Mouse (Mus musculus) liver, adult 2 months (tissue): ENCODE data around the gene Dusp9. TPM values are rescaled to one million over a fixed set of nuclear protein-coding genes. Genes with fewer than 3 reads are reported as not detected.

ENCODE experiments used
- DNase-seq: peaks from one replicate; pipeline ENCODE4 v3.0.0-alpha.2; 2011; ENCODE audit warnings: low read depth, low spot score; ENCODE audit errors: extremely low read depth
- H3K27ac ChIP-seq: fragments of 200-500 bp; replicated peaks from 2 replicates; pipeline ENCODE4 v1.5.1; 2012; ENCODE audit warnings: low read depth, mild to moderate bottlenecking, control low read depth, inconsistent platforms, low read length; ENCODE audit not compliant: insufficient read depth
- H3K27me3 ChIP-seq: fragments of 200-500 bp; 2 replicates; pipeline ENCODE4 v1.6.1; 2012; ENCODE audit warnings: mild to moderate bottlenecking, moderate library complexity, low read length, inconsistent platforms; ENCODE audit not compliant: control insufficient read depth, insufficient read depth
- H3K36me3 ChIP-seq: fragments of 200-500 bp; 2 replicates; pipeline ENCODE4 v1.6.1; 2012; ENCODE audit warnings: low read length, inconsistent platforms; ENCODE audit not compliant: control insufficient read depth, insufficient read depth
- H3K4me1 ChIP-seq: fragments of 200-500 bp; 2 replicates; pipeline ENCODE4 v1.6.1; 2011; ENCODE audit warnings: low read length; ENCODE audit not compliant: control insufficient read depth, insufficient read depth
- H3K4me3 ChIP-seq: fragments of 200-500 bp; 2 replicates; pipeline ENCODE4 v1.5.1; 2011; ENCODE audit warnings: low read depth, mild to moderate bottlenecking, control low read depth, low read length, moderate library complexity; ENCODE audit not compliant: insufficient read depth
- H3K79me2 ChIP-seq: fragments of 200-500 bp; 2 replicates; pipeline ENCODE4 v1.6.1; 2012; ENCODE audit warnings: inconsistent platforms, mild to moderate bottlenecking, low read length, moderate library complexity; ENCODE audit not compliant: control insufficient read depth, insufficient read depth
- H3K9ac ChIP-seq: fragments of 200-500 bp; 2 replicates; pipeline ENCODE4 v1.6.1; 2012; ENCODE audit warnings: low read depth, mild to moderate bottlenecking, control low read depth, inconsistent platforms, low read length
- CTCF ChIP-seq: fragments of 200-500 bp; IDR thresholded peaks from 2 replicates; pipeline ENCODE4 v1.5.1; 2011; ENCODE audit warnings: low read depth, low read length, control low read depth
- POLR2A ChIP-seq: fragments of 200-500 bp; IDR thresholded peaks from 2 replicates; pipeline ENCODE4 v1.6.1; 2011; ENCODE audit warnings: low read length, control low read depth; ENCODE audit not compliant: insufficient read depth; ENCODE audit errors: extremely low read depth
- WGBS: fragments of 180-500 bp; shearing (Covaris S2); methylation state at CpG from one replicate; pipeline ENCODE4 v1.1.7; 2018; 5-methylcytosine and 5-hydroxymethylcytosine counted together
- polyA plus RNA-seq: library from polyadenylated mRNA; depleted of rRNA; stranded (reverse); fragments of >200 nt; gene quantifications from 2 replicates; pipeline ENCODE4 v1.2.3, GENCODE M21; 2012
- total RNA-seq: library from RNA; depleted of rRNA; stranded (reverse); fragments of >200 nt; gene quantifications from 2 replicates; pipeline ENCODE4 v1.2.3, GENCODE M21; 2014

Dusp9 gene
- total and polyA plus RNA-seq, 2 experiments: not detected

DNA sequence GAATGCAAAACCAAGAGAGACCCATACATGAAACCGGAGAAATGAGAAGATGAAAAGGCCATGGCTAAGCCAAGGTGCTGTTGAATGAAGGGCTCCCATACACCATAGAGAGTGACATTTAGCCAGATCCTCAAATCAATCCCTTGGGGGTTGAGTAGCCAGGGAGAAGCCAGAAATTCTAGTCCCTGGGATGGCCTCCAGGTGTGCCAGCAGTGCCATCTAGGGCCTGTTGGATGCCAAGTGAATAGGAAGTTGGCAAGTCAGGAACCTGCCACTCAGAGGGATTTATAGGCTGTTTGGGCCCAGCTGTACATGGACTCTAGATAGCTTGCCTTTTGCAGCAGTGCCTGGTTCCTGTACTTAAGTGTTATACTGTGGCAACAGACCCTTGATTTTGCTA lies 23.3 kb upstream of the Dusp9 start:
- 100% methylated on average over 1 of the region's 1 CpGs for WGBS
- no peak overlapping the region for H3K9ac ChIP-seq
- no peak overlapping the region for H3K4me3 ChIP-seq
- no peaks in the 10 kb centered on the region for H3K36me3 ChIP-seq
- H3K27me3 ChIP-seq: no peaks in the 10 kb centered on the region
- H3K27ac ChIP-seq: no peak overlapping the region
- no peak for DNase-seq
- TF ChIP-seq POLR2A (no peak), CTCF (0 out of 2 replicates have a peak, but pooled peaks have one; percentile 2)
- H3K4me1 ChIP-seq: peaks cover 4% of the 10 kb centered on the region; the same call in 1 of the 2 replicates
- H3K79me2 ChIP-seq: no peaks in the 10 kb centered on the region

DNA sequence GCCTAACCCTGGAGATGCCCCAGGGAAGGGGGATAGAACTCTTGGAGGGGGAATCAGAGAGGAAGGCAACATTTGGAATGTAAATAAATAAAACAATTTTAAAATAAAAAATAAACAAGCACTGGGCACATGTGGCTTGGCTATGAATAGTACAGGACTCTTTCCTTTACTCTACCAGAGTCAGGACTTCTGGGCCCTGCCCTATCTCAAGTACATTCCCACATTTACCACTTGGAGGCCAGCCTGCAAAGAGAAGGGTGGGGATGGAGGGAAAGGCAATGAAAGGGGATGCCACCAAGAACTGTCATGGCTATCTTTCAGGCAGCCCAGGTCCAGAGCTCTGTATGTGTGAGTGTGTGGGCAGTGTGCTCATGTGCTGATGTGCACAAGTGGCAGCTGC lies 19.8 kb upstream of the Dusp9 start:
- DNase-seq: no peak
- Histone ChIP-seq H3K27me3 (no peaks in the 10 kb centered on the region), H3K9ac (no peak overlapping the region), H3K4me3 (no peak overlapping the region), H3K36me3 (no peaks in the 10 kb centered on the region), H3K4me1 (no peaks in the 10 kb centered on the region), H3K27ac (no peak overlapping the region), H3K79me2 (no peaks in the 10 kb centered on the region)
- no peak for TF ChIP-seq POLR2A
- TF ChIP-seq CTCF: no peak

DNA sequence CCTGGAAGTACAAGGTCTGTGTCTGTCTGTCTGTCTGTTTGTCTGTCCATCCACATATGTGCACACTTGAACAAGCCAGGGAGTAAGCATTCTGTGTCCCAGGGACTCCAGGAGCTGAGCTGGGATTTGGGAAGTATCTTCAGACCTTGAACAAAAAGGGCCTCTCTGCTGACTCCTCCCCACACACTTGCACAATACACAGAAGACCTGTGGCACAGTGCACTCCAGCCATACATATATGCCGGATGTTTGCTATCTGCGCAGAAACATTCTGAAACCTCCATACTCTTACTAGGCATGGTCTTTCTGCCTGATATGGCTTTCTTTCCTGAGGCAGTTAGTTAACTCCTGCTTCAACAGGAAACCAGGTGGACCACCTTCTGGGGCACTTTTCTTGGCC lies 19.3 kb upstream of the Dusp9 start:
- WGBS: 53% methylated on average over 2 of the region's 2 CpGs
- no peaks in the 10 kb centered on the region for H3K36me3 ChIP-seq
- H3K4me1 ChIP-seq: no peaks in the 10 kb centered on the region
- no peak overlapping the region for H3K4me3 ChIP-seq
- no peaks in the 10 kb centered on the region for H3K79me2 ChIP-seq
- H3K27me3 ChIP-seq: no peaks in the 10 kb centered on the region
- no peak overlapping the region for H3K27ac ChIP-seq
- no peak for DNase-seq
- H3K9ac ChIP-seq: no peak overlapping the region
- TF ChIP-seq POLR2A (no peak), CTCF (no peak)

DNA sequence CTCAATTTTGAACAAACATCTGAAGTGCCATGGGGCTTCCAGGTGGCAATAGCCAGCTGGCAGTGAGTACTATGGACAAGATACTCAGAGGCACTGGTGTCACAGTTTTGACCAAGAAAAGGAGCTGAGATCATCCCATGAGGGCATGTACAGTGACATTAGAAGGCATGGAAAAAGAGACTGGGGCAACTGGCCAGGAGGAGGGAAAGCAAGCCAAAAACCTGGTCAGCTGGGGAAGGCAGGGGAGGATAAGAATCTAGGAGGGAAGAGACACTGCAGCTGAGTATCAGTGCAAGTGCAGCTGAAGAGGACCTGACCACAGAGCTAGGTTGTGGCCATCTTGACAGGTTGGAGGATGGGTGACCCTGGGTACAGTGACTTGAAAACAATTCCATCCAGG lies 12.2 kb upstream of the Dusp9 start:
- no peaks in the 10 kb centered on the region for H3K4me1 ChIP-seq
- H3K4me3 ChIP-seq: no peak overlapping the region
- TF ChIP-seq POLR2A (no peak), CTCF (no peak)
- H3K27ac ChIP-seq: no peak overlapping the region
- no peak for DNase-seq
- no peaks in the 10 kb centered on the region for H3K79me2 ChIP-seq
- H3K27me3 ChIP-seq: no peaks in the 10 kb centered on the region
- H3K36me3 ChIP-seq: no peaks in the 10 kb centered on the region
- H3K9ac ChIP-seq: no peak overlapping the region

DNA sequence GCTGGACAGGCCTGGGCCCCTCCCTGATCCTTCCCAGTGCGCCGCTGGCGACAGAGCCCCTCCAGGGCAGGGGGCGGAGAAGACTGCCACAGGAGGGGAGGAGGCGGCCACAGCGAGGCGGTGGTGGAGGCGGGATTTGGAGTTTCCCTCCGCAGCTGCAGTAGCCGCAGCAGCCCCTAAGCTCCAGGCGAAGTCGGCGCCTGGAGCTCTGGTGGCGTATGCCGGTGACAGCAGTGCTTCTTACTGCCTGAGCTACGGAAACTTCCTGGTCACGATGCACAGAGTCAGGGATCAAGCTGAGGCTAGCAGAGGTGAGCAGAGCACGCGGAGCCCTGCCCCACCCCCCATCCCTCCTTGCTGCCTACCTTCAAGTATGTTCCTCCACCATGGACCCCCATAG lies 3.8 kb upstream of the Dusp9 start:
- no peaks in the 10 kb centered on the region for H3K79me2 ChIP-seq
- no peak overlapping the region for H3K27ac ChIP-seq
- H3K4me1 ChIP-seq: peaks cover 3% of the 10 kb centered on the region
- WGBS: 20% methylated on average over 15 of the region's 19 CpGs
- no peak for DNase-seq
- no peak overlapping the region for H3K9ac ChIP-seq
- 0 out of 2 replicates have a peak, but pooled peaks cover 2% of the 10 kb centered on the region for H3K27me3 ChIP-seq
- H3K36me3 ChIP-seq: no peaks in the 10 kb centered on the region
- no peak overlapping the region for H3K4me3 ChIP-seq
- TF ChIP-seq CTCF: no peak

DNA sequence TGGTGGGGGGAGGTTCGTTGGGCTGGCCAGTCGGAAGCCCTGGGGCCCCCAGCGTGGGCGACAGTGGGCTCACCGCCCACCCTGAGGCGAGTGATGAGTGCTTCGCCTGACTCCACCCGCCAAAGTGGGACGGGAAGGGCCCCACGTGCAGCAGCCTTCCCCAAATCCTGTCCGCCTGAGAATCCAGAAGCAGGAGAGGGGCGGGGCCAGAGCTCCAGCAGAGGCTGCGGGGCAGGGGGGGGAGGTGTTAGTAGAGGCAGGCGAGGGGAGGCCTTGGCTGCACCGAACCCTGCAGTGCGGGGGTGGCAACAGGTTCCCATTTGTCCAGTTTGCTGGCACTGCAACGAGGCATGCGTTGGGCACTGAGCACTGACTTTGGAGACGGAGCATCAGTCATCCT lies 1.8 kb upstream of the Dusp9 start:
- WGBS: 7% methylated on average over 18 of the region's 19 CpGs
- Histone ChIP-seq H3K9ac (no peak overlapping the region), H3K79me2 (no peaks in the 10 kb centered on the region), H3K36me3 (no peaks in the 10 kb centered on the region), H3K27me3 (0 out of 2 replicates have a peak, but pooled peaks cover 2% of the 10 kb centered on the region), H3K4me3 (no peak overlapping the region), H3K27ac (no peak overlapping the region), H3K4me1 (peaks cover 3% of the 10 kb centered on the region)
- DNase-seq: no peak
- no peak for TF ChIP-seq POLR2A
- TF ChIP-seq CTCF: no peak
